Mouse (Mus musculus) ES-Bruce4 (cell line): Measurements from ENCODE around the gene Fbxo42. TPM values are rescaled to one million over a fixed set of nuclear protein-coding genes. Genes with fewer than 3 reads are reported as not detected.
A peak's percentile ranks its signal among the peaks of the same experiment; 100 is the strongest.

ENCODE experiments used
- H3K27ac ChIP-seq: 2 replicates; pipeline ENCODE4 v1.5.1; 2012; ENCODE audit warnings: low read length, inconsistent platforms; ENCODE audit not compliant: insufficient read depth
- H3K27me3 ChIP-seq: 2 replicates; pipeline ENCODE4 v1.6.1; 2012; ENCODE audit warnings: mild to moderate bottlenecking, low read length, inconsistent platforms; ENCODE audit not compliant: control insufficient read depth, poor library complexity, insufficient read depth, severe bottlenecking
- H3K36me3 ChIP-seq: 2 replicates; pipeline ENCODE4 v1.6.1; 2012; ENCODE audit warnings: inconsistent platforms, mild to moderate bottlenecking, low read length, moderate library complexity; ENCODE audit not compliant: control insufficient read depth, poor library complexity, insufficient read depth, severe bottlenecking
- H3K4me1 ChIP-seq: one replicate; pipeline ENCODE4 v1.8.1; 2011; ENCODE audit warnings: low read length; ENCODE audit not compliant: control insufficient read depth, insufficient read depth
- H3K4me3 ChIP-seq: 2 replicates; pipeline ENCODE4 v1.5.1; 2011; ENCODE audit warnings: low read depth, mild to moderate bottlenecking, low read length
- H3K9ac ChIP-seq: 2 replicates; pipeline ENCODE4 v1.6.1; 2012; ENCODE audit warnings: low read depth, mild to moderate bottlenecking, inconsistent platforms; ENCODE audit not compliant: poor library complexity, severe bottlenecking
- H3K9me3 ChIP-seq: replicated peaks from 2 replicates; pipeline ENCODE4 v1.6.1; 2012; ENCODE audit warnings: mild to moderate bottlenecking, low read length, inconsistent platforms; ENCODE audit not compliant: control insufficient read depth, poor library complexity, insufficient read depth, severe bottlenecking
- CTCF ChIP-seq: IDR thresholded peaks from one replicate; pipeline ENCODE4 v1.8.1; 2011; ENCODE audit warnings: low read depth, low read length
- EP300 ChIP-seq: IDR thresholded peaks from 2 replicates; pipeline ENCODE4 v1.6.1; 2011; ENCODE audit warnings: low read depth, low read length; ENCODE audit not compliant: insufficient read depth
- POLR2A ChIP-seq: IDR thresholded peaks from one replicate; pipeline ENCODE4 v1.8.1; 2011; ENCODE audit warnings: low read length; ENCODE audit not compliant: insufficient read depth
- polyA plus RNA-seq: library from polyadenylated mRNA; stranded (reverse); fragments of >200 nt; gene quantifications from 2 replicates; pipeline ENCODE4 v1.2.4, GENCODE M21; 2011; ENCODE audit warnings: low read depth; ENCODE audit not compliant: missing spikeins, insufficient read depth, insufficient read length

Fbxo42 gene
- polyA plus RNA-seq, 1 experiment = 31.8 TPM

DNA sequence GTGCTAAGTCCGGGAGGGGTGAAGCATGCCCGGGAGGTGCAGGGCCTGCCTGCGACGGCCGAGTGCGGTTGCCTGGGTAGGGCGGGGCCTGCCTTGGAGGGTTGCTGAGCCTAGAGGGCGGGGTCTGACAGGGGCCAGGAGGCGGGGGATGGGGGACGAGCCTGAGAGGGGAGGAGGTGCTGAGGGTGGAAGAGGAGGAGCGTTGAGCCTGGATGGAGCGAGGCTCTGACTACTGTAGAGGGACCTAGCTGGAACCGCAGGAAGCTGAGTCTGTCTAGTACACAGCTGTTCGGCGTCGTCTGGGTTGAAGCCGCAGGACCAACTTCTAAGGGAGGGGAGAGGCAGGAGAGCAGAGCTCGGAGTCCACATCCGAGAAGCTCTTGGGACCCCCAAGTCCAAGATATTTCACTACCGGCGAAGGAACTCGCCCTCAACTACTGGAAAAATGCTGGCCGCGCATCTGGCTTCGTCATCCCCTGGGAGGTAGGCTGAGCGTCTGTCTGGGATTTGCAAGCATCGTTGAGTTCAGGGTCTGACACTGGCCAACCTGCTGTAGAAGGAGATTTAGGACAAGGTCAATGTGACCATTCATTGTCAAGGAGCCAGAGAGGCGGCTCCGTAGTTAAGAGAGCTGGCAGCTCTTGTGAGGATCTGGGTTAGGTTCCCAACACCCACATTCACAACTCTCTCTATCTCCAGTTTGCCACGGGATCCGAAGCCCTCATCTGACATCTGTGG is 91.8 kb downstream of the Fbxo42 start, which contains the start of gene Arhgef19:
Arhgef19 (plus strand) TSS at position 112 of the 738 bp plus-strand sequence.
- Histone ChIP-seq H3K9me3 (no peaks in the 10 kb centered on the region), H3K27me3 (no peaks in the 10 kb centered on the region), H3K4me1 (peaks cover 6% of the 10 kb centered on the region), H3K36me3 (no peaks in the 10 kb centered on the region), H3K4me3 (peak within 1 kb of the TSS; percentile 75), H3K9ac (peak within 1 kb of the TSS; percentile 18; the same call in 1 of the 2 replicates), H3K27ac (no peak within 1 kb of the TSS)
- no peak for TF ChIP-seq CTCF
- TF ChIP-seq EP300 = peak; percentile 65; the same call in 1 of the 2 replicates
- TF ChIP-seq POLR2A = peak; percentile 21

DNA sequence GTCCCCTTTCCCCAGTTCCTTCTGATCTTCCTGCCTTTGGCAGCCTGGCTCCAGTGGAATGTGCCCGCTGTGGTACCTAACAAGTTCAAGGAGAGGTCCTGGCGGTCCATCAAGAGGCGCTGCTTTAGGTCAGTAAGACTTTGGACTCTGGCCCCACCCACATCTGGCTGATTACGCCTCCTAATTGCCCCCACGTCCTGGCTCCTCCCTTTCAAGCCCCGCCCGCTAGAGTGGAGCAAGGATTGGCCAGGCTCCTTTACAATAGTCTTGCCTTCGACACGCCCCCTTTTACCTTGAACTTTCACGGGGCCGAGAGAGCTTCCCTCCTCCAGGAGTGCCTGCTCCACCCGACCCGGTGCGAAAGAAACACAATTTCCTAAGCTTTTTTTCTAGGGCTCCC is 92.9 kb downstream of the Fbxo42 start:
- no peaks in the 10 kb centered on the region for H3K27me3 ChIP-seq
- TF ChIP-seq CTCF (no peak), EP300 (0 out of 2 replicates have a peak, but pooled peaks have one; percentile 18), POLR2A (no peak)
- H3K4me1 ChIP-seq = peaks cover 6% of the 10 kb centered on the region
- no peaks in the 10 kb centered on the region for H3K36me3 ChIP-seq
- H3K4me3 ChIP-seq = peak overlapping the region; percentile 10
- H3K27ac ChIP-seq = no peak overlapping the region
- no peaks in the 10 kb centered on the region for H3K9me3 ChIP-seq
- no peak overlapping the region for H3K9ac ChIP-seq

DNA sequence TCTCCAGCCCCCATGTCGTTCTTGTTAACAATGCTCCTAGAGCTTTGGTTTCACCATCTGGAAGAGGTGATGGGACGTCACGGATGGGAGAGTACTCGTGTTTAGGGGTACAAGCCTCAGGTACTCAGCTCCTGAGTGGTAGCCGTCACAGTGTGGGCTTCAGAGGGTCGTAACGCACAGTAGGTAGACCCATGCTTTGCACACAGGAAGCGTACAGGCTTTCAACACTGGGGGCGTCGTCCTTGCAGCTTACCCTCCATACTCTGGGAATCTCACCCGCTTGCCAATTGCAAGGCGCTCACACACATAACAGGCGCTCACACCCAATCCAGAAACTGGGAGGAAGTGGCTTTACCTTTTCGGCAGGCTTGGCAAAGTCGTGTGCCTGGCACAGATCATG is 94.1 kb downstream of the Fbxo42 start:
- TF ChIP-seq EP300 = no peak
- TF ChIP-seq CTCF = no peak
- no peak for TF ChIP-seq POLR2A
- H3K27ac ChIP-seq = no peak overlapping the region
- H3K9ac ChIP-seq = no peak overlapping the region
- no peaks in the 10 kb centered on the region for H3K27me3 ChIP-seq
- H3K9me3 ChIP-seq = no peaks in the 10 kb centered on the region
- no peaks in the 10 kb centered on the region for H3K36me3 ChIP-seq
- H3K4me3 ChIP-seq = peak overlapping the region; percentile 18
- peaks cover 6% of the 10 kb centered on the region for H3K4me1 ChIP-seq

DNA sequence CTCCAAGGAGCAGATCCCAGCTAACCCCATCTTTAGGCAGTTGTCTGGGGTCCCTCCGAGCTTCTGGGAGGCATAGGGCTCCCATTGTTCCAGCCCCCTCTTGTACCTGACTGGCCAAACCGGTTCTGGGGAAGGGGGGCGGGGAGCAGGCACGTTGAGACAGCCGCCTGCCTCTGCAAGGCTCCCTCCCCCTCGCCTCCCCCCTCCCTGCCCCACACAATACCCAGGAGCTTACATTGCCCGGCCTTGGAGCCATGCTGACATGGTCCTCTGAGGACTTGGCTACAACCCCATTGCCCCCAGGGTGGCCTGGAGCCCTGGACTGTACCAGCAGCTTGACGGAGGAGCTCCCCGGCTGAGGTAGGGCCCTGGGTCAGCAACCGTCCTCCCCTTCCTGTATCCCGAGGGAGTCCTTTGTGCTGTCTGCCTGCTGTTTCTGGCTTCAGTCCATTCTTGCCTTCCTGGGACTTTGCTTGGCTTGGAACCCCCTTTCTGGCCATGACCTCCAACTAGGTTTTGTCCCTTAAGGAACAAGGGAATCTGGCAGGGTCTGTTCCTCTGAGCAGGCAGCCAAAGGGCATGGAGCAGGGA is 95.0 kb downstream of the Fbxo42 start:
- TF ChIP-seq EP300 (peak; percentile 68), CTCF (no peak), POLR2A (no peak)
- Histone ChIP-seq H3K36me3 (no peaks in the 10 kb centered on the region), H3K9ac (peak overlapping the region; percentile 11; the same call in 1 of the 2 replicates), H3K9me3 (no peaks in the 10 kb centered on the region), H3K27ac (no peak overlapping the region), H3K4me3 (peak overlapping the region; percentile 53), H3K4me1 (peaks cover 6% of the 10 kb centered on the region), H3K27me3 (no peaks in the 10 kb centered on the region)

DNA sequence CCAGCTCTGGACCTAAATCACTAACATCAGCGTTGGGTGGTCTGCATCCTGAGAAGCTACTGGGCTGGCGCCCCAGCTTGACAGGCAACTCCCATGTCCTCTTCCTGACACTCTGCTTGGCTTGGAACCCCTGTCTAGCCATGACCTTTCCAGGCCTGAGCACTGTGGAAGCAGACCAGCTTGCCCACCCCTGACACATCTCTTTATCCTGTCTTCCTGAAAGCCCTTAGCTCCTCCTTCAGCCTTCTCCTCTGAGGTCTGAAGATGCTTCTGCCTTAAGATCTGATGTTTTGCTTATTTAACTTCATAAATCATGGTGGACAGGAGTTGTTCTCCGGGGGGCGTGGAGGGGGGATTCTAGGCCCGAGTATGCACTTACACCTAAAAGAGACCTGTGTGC is 95.9 kb downstream of the Fbxo42 start:
- Histone ChIP-seq H3K36me3 (no peaks in the 10 kb centered on the region), H3K27ac (no peak overlapping the region), H3K9ac (no peak overlapping the region), H3K27me3 (no peaks in the 10 kb centered on the region), H3K4me3 (no peak overlapping the region), H3K4me1 (peaks cover 6% of the 10 kb centered on the region), H3K9me3 (no peaks in the 10 kb centered on the region)
- TF ChIP-seq EP300 (no peak), POLR2A (no peak), CTCF (no peak)

DNA sequence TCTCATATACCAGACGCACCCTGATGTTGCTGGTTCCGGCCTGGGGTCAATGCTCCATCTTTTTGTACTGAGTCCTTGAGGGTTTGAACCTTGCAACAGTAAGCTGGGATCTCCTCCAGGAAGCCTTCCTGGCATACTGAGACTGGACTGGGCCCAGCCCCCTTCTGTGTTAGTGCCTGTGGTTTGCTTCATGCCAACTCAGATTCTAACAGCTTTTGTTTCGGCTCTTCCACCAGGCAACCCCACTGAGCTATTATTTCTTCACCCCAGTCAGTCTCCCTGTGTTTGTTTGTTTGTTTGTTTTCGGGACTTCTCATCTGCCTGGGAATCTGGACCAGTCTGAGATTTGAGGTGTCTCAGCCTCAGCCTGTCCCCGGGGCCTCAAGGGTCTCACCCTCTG is 96.7 kb downstream of the Fbxo42 start:
- Histone ChIP-seq H3K9ac (no peak overlapping the region), H3K36me3 (no peaks in the 10 kb centered on the region), H3K4me3 (no peak overlapping the region), H3K27me3 (no peaks in the 10 kb centered on the region), H3K4me1 (peaks cover 11% of the 10 kb centered on the region), H3K9me3 (no peaks in the 10 kb centered on the region), H3K27ac (no peak overlapping the region)
- TF ChIP-seq POLR2A (no peak), CTCF (no peak), EP300 (no peak)
